Mouse (Mus musculus): ENCODE measurements around the gene 4930469K13Rik. TPM values are rescaled to one million over a fixed set of nuclear protein-coding genes. Genes with fewer than 3 reads are reported as not detected.

The 4930469K13Rik gene
- polyA plus RNA-seq, 1 experiment from 2014 or later, result not detected

GRCm38 (mm10) chr11:33927836-33928235, 170.5 kb downstream of the 4930469K13Rik start:
- Histone ChIP-seq H3K4me2 (ENCODE audit: low read depth, low read length, severe bottlenecking) (no peak overlapping the region), H3K27me3 (ENCODE audit: control insufficient read depth, insufficient read depth, low read length) (no peaks in the 10 kb centered on the region), H3K4me3 (ENCODE audit: low read depth, low read length) (no peak overlapping the region), H3K9me3 (ENCODE audit: control insufficient read depth, low read length) (no peaks in the 10 kb centered on the region), H3K27ac (ENCODE audit: low read depth, low read length) (no peak overlapping the region), H3K9ac (ENCODE audit: low read length) (no peak overlapping the region), H3K36me3 (ENCODE audit: control insufficient read depth, insufficient read depth, low read length) (no peaks in the 10 kb centered on the region), H3K4me1 (replicated peaks; ENCODE audit: control insufficient read depth, insufficient read depth, low read length) (no peaks in the 10 kb centered on the region)
- DNase-seq (ENCODE audit: low spot score) (no peak), ATAC-seq (replicated peaks; ENCODE audit: low FRiP score) (no peak)
- 79% methylated on average over 4 of the region's 4 CpGs for WGBS

GRCm38 (mm10) chr11:33927321-33927720, 171.0 kb downstream of the 4930469K13Rik start:
- Histone ChIP-seq H3K4me2 (ENCODE audit: low read depth, low read length, severe bottlenecking) (no peak overlapping the region), H3K4me3 (ENCODE audit: low read depth, low read length) (no peak overlapping the region), H3K27me3 (ENCODE audit: control insufficient read depth, insufficient read depth, low read length) (no peaks in the 10 kb centered on the region), H3K9ac (ENCODE audit: low read length) (no peak overlapping the region), H3K36me3 (ENCODE audit: control insufficient read depth, insufficient read depth, low read length) (no peaks in the 10 kb centered on the region), H3K9me3 (ENCODE audit: control insufficient read depth, low read length) (no peaks in the 10 kb centered on the region), H3K4me1 (replicated peaks; ENCODE audit: control insufficient read depth, insufficient read depth, low read length) (no peaks in the 10 kb centered on the region), H3K27ac (ENCODE audit: low read depth, low read length) (no peak overlapping the region)
- 61% methylated on average over 6 of the region's 6 CpGs for WGBS
- ATAC-seq (replicated peaks; ENCODE audit: low FRiP score) (no peak), DNase-seq (ENCODE audit: low spot score) (no peak)

- DNase-seq (ENCODE audit: low spot score), result no peak
- Histone ChIP-seq H3K27me3 (ENCODE audit: control insufficient read depth, insufficient read depth, low read length) (no peaks in the 10 kb centered on the region), H3K9ac (ENCODE audit: low read length) (no peak overlapping the region), H3K4me2 (ENCODE audit: low read depth, low read length, severe bottlenecking) (no peak overlapping the region), H3K27ac (ENCODE audit: low read depth, low read length) (no peak overlapping the region), H3K9me3 (ENCODE audit: control insufficient read depth, low read length) (no peaks in the 10 kb centered on the region), H3K4me1 (replicated peaks; ENCODE audit: control insufficient read depth, insufficient read depth, low read length) (no peaks in the 10 kb centered on the region), H3K36me3 (ENCODE audit: control insufficient read depth, insufficient read depth, low read length) (no peaks in the 10 kb centered on the region), H3K4me3 (ENCODE audit: low read depth, low read length) (no peak overlapping the region)
- ATAC-seq (replicated peaks; ENCODE audit: low FRiP score), result no peak
- WGBS, result 67% methylated on average over 2 of the region's 2 CpGs
These were observed 171.8 kb downstream of the 4930469K13Rik start for GRCm38 (mm10) chr11:33926551-33926950.

- Histone ChIP-seq H3K4me3 (ENCODE audit: low read depth, low read length) (no peak overlapping the region), H3K27me3 (ENCODE audit: control insufficient read depth, insufficient read depth, low read length) (no peaks in the 10 kb centered on the region), H3K4me1 (replicated peaks; ENCODE audit: control insufficient read depth, insufficient read depth, low read length) (no peaks in the 10 kb centered on the region), H3K9me3 (ENCODE audit: control insufficient read depth, low read length) (no peaks in the 10 kb centered on the region), H3K27ac (ENCODE audit: low read depth, low read length) (no peak overlapping the region), H3K36me3 (ENCODE audit: control insufficient read depth, insufficient read depth, low read length) (no peaks in the 10 kb centered on the region), H3K4me2 (ENCODE audit: low read depth, low read length, severe bottlenecking) (no peak overlapping the region), H3K9ac (ENCODE audit: low read length) (no peak overlapping the region)
- DNase-seq (ENCODE audit: low spot score) (no peak), ATAC-seq (replicated peaks; ENCODE audit: low FRiP score) (no peak)
- 84% methylated on average over 8 of the region's 8 CpGs for WGBS
These were observed 172.6 kb downstream of the 4930469K13Rik start for GRCm38 (mm10) chr11:33925778-33926177.

Other genes starting within 250 kb of the 4930469K13Rik start
- 0.05 TPM in 1 of 2 replicates, not detected in the other for gene Kcnmb1, start 135.5 kb downstream of the 4930469K13Rik start, polyA plus RNA-seq (2014; fragmentation: Nextera tagmentation; extraction: Ambion mirVana)
- 7.8 and 8.0 TPM in 2 replicates for gene Kcnip1, start 105.4 kb downstream of the 4930469K13Rik start, polyA plus RNA-seq (2014; fragmentation: Nextera tagmentation; extraction: Ambion mirVana)
- 2.0 and 2.3 TPM in 2 replicates for gene Lcp2, start 51.6 kb downstream of the 4930469K13Rik start, polyA plus RNA-seq (2014; fragmentation: Nextera tagmentation; extraction: Ambion mirVana)
- gene Foxi1, start 109.5 kb upstream of the 4930469K13Rik start, polyA plus RNA-seq (2014; fragmentation: Nextera tagmentation; extraction: Ambion mirVana), result not detected in 2 replicates
- gene Fam196b, start 216.3 kb upstream of the 4930469K13Rik start, polyA plus RNA-seq (2014; fragmentation: Nextera tagmentation; extraction: Ambion mirVana), result 0.94 and 1.1 TPM in 2 replicates